1 mouse cellular context compared by ENCODE assay signal in genomic region chr7:16876006-16876405, GRCm38 (mm10).
TF ChIP-seq lines count a peak whose summit lies in the region.

No protein-coding gene starts in this region.

TF ChIP-seq in CH12.LX, 34 proteins besides CTCF, POLR2A, EP300 and RAD21 (continued from another document):
- TF ChIP-seq IRF4 (IDR thresholded peaks at IDR 0.05; ENCODE audit: low read depth, low read length) = no peak
TF ChIP-seq in CH12.LX: peak in this region for 0.
